Mouse (Mus musculus) adrenal gland, postnatal 10 days (tissue): ENCODE data around the gene Zfp280d. TPM values are rescaled to one million over a fixed set of nuclear protein-coding genes. Genes with fewer than 3 reads are reported as not detected.
"Not testable (repeated sequence)": the region's sequence is repeated elsewhere in the genome, so short reads cannot be mapped to it uniquely, and the experiment has no call there.

ENCODE experiments used
- DNase-seq: peaks from one replicate; pipeline ENCODE4 v3.0.0; 2021; ENCODE audit warnings: mixed read lengths
- total RNA-seq, 2 experiments: library from RNA; stranded (reverse); gene quantifications; 2 replicates each; pipeline ENCODE4 v1.2.3; 2021

Zfp280d gene
- total RNA-seq, 2 experiments from 2014 or later: 27.6 to 46.9 TPM

GRCm38 (mm10) chr9:72374074-72374473, 99.4 kb downstream of the Zfp280d start:
- DNase-seq: no peak

GRCm38 (mm10) chr9:72374996-72375395, 100.3 kb downstream of the Zfp280d start:
- DNase-seq: no peak

GRCm38 (mm10) chr9:72375639-72376038, 101.0 kb downstream of the Zfp280d start:
- no peak for DNase-seq

GRCm38 (mm10) chr9:72385786-72386185, 111.1 kb downstream of the Zfp280d start:
- DNase-seq: no peak

GRCm38 (mm10) chr9:72388934-72389333, 114.3 kb downstream of the Zfp280d start:
- DNase-seq: no peak

- no peak for DNase-seq
Measured at GRCm38 (mm10) chr9:72389431-72390002, 114.9 kb downstream of the Zfp280d start.

GRCm38 (mm10) chr9:72390321-72391077, 115.8 kb downstream of the Zfp280d start:
- no peak for DNase-seq

GRCm38 (mm10) chr9:72392686-72393085, 118.0 kb downstream of the Zfp280d start:
- DNase-seq: no peak

- DNase-seq: no peak
Measured at GRCm38 (mm10) chr9:72393238-72393637, 118.6 kb downstream of the Zfp280d start.

- DNase-seq: no peak
Measured at GRCm38 (mm10) chr9:72393869-72394341, 119.2 kb downstream of the Zfp280d start.

- DNase-seq: no peak
Measured at GRCm38 (mm10) chr9:72400121-72400520, 125.5 kb downstream of the Zfp280d start.

GRCm38 (mm10) chr9:72401769-72402168, 127.1 kb downstream of the Zfp280d start:
- not testable (repeated sequence) for DNase-seq

GRCm38 (mm10) chr9:72403421-72403820, 128.8 kb downstream of the Zfp280d start:
- DNase-seq: no peak

GRCm38 (mm10) chr9:72404446-72404845, 129.8 kb downstream of the Zfp280d start:
- DNase-seq: no peak

- no peak for DNase-seq
Measured at GRCm38 (mm10) chr9:72404934-72405333, 130.3 kb downstream of the Zfp280d start.

GRCm38 (mm10) chr9:72405882-72406638, 131.4 kb downstream of the Zfp280d start:
- no peak for DNase-seq

- DNase-seq: peak; percentile 85
Measured at GRCm38 (mm10) chr9:72408131-72408586, 133.5 kb downstream of the Zfp280d start.

- DNase-seq: no peak
Measured at GRCm38 (mm10) chr9:72409381-72410225, 134.9 kb downstream of the Zfp280d start.

- no peak for DNase-seq
Measured at GRCm38 (mm10) chr9:72411746-72412145, 137.1 kb downstream of the Zfp280d start.
